Mouse (Mus musculus): ENCODE results near the gene Wwc2. TPM values are rescaled to one million over a fixed set of nuclear protein-coding genes. Genes with fewer than 3 reads are reported as not detected.

The Wwc2 gene
- polyA plus RNA-seq, 1 experiment from 2014 or later: 6.7 TPM

- Histone ChIP-seq H3K4me2 (no peak overlapping the region), H3K4me3 (no peak overlapping the region), H3K36me3 (no peaks in the 10 kb centered on the region), H3K27me3 (no peaks in the 10 kb centered on the region), H3K9ac (no peak overlapping the region), H3K27ac (replicated peaks) (no peak overlapping the region), H3K9me3 (peaks cover 7% of the 10 kb centered on the region; the same call in 1 of the 2 replicates), H3K4me1 (replicated peaks) (0 out of 2 replicates have a peak, but pooled peaks cover 5% of the 10 kb centered on the region)
- WGBS: 95% methylated on average over 8 of the region's 8 CpGs
- ATAC-seq (ENCODE audit: low read depth): no peak
Observed at GRCm38 (mm10) chr8:47914161-47914560, 76.6 kb downstream of the Wwc2 start.

- WGBS: 91% methylated on average over 9 of the region's 9 CpGs
- Histone ChIP-seq H3K4me3 (no peak overlapping the region), H3K9me3 (peaks cover 11% of the 10 kb centered on the region; the same call in 1 of the 2 replicates), H3K4me1 (replicated peaks) (0 out of 2 replicates have a peak, but pooled peaks cover 5% of the 10 kb centered on the region), H3K4me2 (no peak overlapping the region), H3K27ac (replicated peaks) (no peak overlapping the region), H3K36me3 (no peaks in the 10 kb centered on the region), H3K27me3 (no peaks in the 10 kb centered on the region), H3K9ac (no peak overlapping the region)
- ATAC-seq (ENCODE audit: low read depth): no peak
Observed at GRCm38 (mm10) chr8:47913621-47914020, 77.1 kb downstream of the Wwc2 start.

DNA sequence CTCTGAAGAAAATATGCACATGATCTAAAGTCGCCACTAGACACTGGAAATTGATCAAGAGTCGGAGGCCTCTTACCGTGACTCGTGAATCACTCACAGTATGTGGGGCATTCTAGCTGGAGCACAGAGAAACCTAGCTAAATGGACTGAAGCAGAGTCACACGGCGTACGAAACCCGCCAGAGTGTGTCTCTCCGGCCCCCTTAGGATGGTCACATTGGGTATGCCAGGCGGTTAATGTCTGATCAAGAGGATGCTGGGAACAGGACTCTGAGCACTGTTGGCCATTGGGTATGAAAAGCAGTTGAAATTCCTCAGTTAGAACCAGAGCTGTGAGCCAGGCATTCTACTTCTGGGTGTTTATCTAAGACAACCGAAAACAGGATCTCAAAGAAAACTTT is 81.0 kb downstream of the Wwc2 start:
- Histone ChIP-seq H3K9me3 (peaks cover 11% of the 10 kb centered on the region; the same call in 1 of the 2 replicates), H3K4me1 (replicated peaks) (no peaks in the 10 kb centered on the region), H3K9ac (no peak overlapping the region), H3K4me2 (no peak overlapping the region), H3K27me3 (no peaks in the 10 kb centered on the region), H3K27ac (replicated peaks) (no peak overlapping the region), H3K36me3 (no peaks in the 10 kb centered on the region), H3K4me3 (no peak overlapping the region)
- 93% methylated on average over 11 of the region's 11 CpGs for WGBS
- no peak for ATAC-seq (ENCODE audit: low read depth)

GRCm38 (mm10) chr8:47907056-47907455 is 83.7 kb downstream of the Wwc2 start:
- no peaks in the 10 kb centered on the region for H3K36me3 ChIP-seq
- WGBS: 92% methylated on average over 9 of the region's 9 CpGs
- no peak for ATAC-seq (ENCODE audit: low read depth)

GRCm38 (mm10) chr8:47906142-47906541 is 84.6 kb downstream of the Wwc2 start:
- H3K27me3 ChIP-seq: no peaks in the 10 kb centered on the region
- H3K27ac ChIP-seq (replicated peaks): no peak overlapping the region
- WGBS: 96% methylated on average over 9 of the region's 9 CpGs
- no peaks in the 10 kb centered on the region for H3K36me3 ChIP-seq
- no peak overlapping the region for H3K9ac ChIP-seq
- ATAC-seq (ENCODE audit: low read depth): no peak
- peaks cover 11% of the 10 kb centered on the region; the same call in 1 of the 2 replicates for H3K9me3 ChIP-seq
- H3K4me1 ChIP-seq (replicated peaks): no peaks in the 10 kb centered on the region
- H3K4me2 ChIP-seq: no peak overlapping the region
- H3K4me3 ChIP-seq: no peak overlapping the region

More at GRCm38 (mm10) chr8:47907056-47907455, 83.7 kb downstream of the Wwc2 start:
- Histone ChIP-seq H3K4me2 (no peak overlapping the region), H3K4me3 (no peak overlapping the region), H3K9ac (no peak overlapping the region), H3K4me1 (replicated peaks) (no peaks in the 10 kb centered on the region), H3K27ac (replicated peaks) (no peak overlapping the region), H3K9me3 (peaks cover 11% of the 10 kb centered on the region; the same call in 1 of the 2 replicates), H3K27me3 (no peaks in the 10 kb centered on the region)

DNA sequence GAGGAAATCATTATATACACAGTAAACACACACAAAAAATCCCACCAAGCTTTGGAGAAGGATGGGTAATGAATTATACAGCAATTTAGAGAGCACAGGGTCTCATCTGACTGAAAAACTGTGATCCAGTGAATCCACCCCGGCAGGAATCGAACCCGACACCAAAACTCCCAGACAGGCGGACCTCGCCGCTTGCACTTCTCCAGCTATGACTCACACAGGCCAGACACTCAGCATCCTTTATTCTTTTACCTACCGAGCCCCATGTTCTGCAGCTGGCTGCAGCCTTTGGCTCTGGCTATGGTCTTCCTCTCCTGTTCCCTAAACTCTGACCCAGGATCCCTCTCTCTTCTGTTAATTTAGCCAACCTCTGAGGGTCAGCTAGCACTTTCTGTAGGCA is 85.5 kb downstream of the Wwc2 start:
- no peaks in the 10 kb centered on the region for H3K36me3 ChIP-seq
- no peaks in the 10 kb centered on the region for H3K4me1 ChIP-seq (replicated peaks)
- WGBS: 96% methylated on average over 7 of the region's 7 CpGs
- H3K9me3 ChIP-seq: peaks cover 11% of the 10 kb centered on the region; the same call in 1 of the 2 replicates
- no peak overlapping the region for H3K4me3 ChIP-seq
- ATAC-seq (ENCODE audit: low read depth): no peak
- H3K9ac ChIP-seq: no peak overlapping the region
- no peak overlapping the region for H3K27ac ChIP-seq (replicated peaks)
- no peaks in the 10 kb centered on the region for H3K27me3 ChIP-seq
- H3K4me2 ChIP-seq: no peak overlapping the region

DNA sequence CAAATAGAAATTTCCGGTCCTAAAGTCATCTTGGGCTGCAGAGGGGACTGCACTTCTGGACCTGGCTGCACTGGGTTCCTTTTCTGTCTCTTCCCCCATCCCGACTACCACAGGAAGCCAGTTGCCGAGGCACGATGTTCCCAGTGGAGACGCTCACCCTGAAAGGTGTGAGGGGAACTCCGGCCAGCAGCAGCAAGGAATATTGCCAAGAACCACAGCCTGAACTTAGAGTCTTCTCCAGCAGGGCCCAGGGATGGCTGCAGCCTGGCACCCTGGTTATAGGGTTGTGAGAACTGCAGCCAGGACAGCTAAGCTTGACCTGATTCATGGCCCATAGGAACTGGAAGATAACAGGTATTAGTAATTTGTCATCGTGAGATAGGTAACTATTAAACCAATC is 86.7 kb downstream of the Wwc2 start:
- no peaks in the 10 kb centered on the region for H3K4me1 ChIP-seq (replicated peaks)

GRCm38 (mm10) chr8:47902704-47903103 is 88.0 kb downstream of the Wwc2 start:
- no peak for ATAC-seq (ENCODE audit: low read depth)
- WGBS: 88% methylated on average over 3 of the region's 3 CpGs
- H3K4me1 ChIP-seq (replicated peaks): no peaks in the 10 kb centered on the region
- H3K9ac ChIP-seq: no peak overlapping the region
- no peaks in the 10 kb centered on the region for H3K27me3 ChIP-seq
- no peak overlapping the region for H3K4me2 ChIP-seq
- no peak overlapping the region for H3K27ac ChIP-seq (replicated peaks)
- H3K4me3 ChIP-seq: no peak overlapping the region
- no peaks in the 10 kb centered on the region for H3K9me3 ChIP-seq
- no peaks in the 10 kb centered on the region for H3K36me3 ChIP-seq

More for the DNA sequence above, 86.7 kb downstream of the Wwc2 start:
- Histone ChIP-seq H3K27ac (replicated peaks) (no peak overlapping the region), H3K9ac (no peak overlapping the region), H3K27me3 (no peaks in the 10 kb centered on the region), H3K4me3 (no peak overlapping the region), H3K9me3 (0 out of 2 replicates have a peak, but pooled peaks cover 4% of the 10 kb centered on the region), H3K36me3 (no peaks in the 10 kb centered on the region), H3K4me2 (no peak overlapping the region)
- WGBS: 78% methylated on average over 7 of the region's 7 CpGs
- no peak for ATAC-seq (ENCODE audit: low read depth)

GRCm38 (mm10) chr8:47900361-47900760 is 90.4 kb downstream of the Wwc2 start:
- H3K27ac ChIP-seq (replicated peaks): no peak overlapping the region
- no peaks in the 10 kb centered on the region for H3K4me1 ChIP-seq (replicated peaks)
- no peak for ATAC-seq (ENCODE audit: low read depth)
- H3K4me2 ChIP-seq: no peak overlapping the region
- no peaks in the 10 kb centered on the region for H3K36me3 ChIP-seq
- H3K27me3 ChIP-seq: no peaks in the 10 kb centered on the region
- H3K9ac ChIP-seq: no peak overlapping the region
- H3K4me3 ChIP-seq: no peak overlapping the region
- no peaks in the 10 kb centered on the region for H3K9me3 ChIP-seq
- 93% methylated on average over 9 of the region's 9 CpGs for WGBS

DNA sequence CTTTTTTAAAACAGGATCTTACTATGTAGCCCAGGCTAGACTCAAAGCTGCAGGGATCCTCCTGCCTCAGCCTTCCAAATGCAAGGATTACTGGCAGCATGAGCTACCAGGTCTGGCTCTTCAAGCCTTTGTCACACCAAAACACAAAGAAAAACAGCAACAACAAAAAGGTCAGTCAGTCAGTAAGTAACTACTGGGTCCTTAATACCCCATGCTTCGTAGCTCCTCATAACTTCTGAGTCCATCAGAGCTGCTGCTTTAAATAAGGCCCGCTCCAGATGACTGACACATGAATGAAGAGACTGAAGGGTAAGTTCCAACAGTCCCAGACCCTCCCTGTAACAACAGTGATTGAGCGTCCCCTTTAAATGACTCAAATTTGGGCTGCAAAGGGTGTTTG is 90.8 kb downstream of the Wwc2 start:
- no peak for ATAC-seq (ENCODE audit: low read depth)
- Histone ChIP-seq H3K27ac (replicated peaks) (no peak overlapping the region), H3K4me2 (no peak overlapping the region), H3K9me3 (no peaks in the 10 kb centered on the region), H3K27me3 (no peaks in the 10 kb centered on the region), H3K4me3 (no peak overlapping the region), H3K9ac (no peak overlapping the region), H3K4me1 (replicated peaks) (no peaks in the 10 kb centered on the region), H3K36me3 (no peaks in the 10 kb centered on the region)
- WGBS: 96% methylated on average over 3 of the region's 3 CpGs

DNA sequence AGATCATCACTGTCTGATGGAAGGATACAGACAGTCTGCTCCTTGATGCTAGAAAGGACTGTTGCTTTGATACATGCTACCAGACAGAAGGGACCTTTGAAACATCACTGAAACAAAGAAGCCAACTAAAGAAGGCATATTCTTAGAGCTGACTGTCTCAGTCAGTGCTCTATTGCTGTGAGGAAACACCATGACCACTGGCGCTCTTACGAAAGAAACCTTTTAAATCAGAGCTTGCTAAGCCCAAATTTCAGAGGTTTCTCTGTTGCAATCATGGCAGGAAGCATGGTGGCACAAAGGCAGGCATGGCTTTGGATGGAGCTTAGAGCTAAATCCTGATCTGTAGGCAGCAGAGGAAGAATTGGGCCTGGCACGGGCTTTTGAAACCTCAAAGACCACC is 98.3 kb downstream of the Wwc2 start:
- Histone ChIP-seq H3K36me3 (no peaks in the 10 kb centered on the region), H3K27ac (replicated peaks) (no peak overlapping the region), H3K27me3 (no peaks in the 10 kb centered on the region), H3K4me2 (no peak overlapping the region), H3K4me3 (no peak overlapping the region), H3K9me3 (no peaks in the 10 kb centered on the region), H3K9ac (no peak overlapping the region), H3K4me1 (replicated peaks) (peaks cover 16% of the 10 kb centered on the region)
- ATAC-seq (ENCODE audit: low read depth): no peak
- WGBS: 96% methylated on average over 3 of the region's 3 CpGs

DNA sequence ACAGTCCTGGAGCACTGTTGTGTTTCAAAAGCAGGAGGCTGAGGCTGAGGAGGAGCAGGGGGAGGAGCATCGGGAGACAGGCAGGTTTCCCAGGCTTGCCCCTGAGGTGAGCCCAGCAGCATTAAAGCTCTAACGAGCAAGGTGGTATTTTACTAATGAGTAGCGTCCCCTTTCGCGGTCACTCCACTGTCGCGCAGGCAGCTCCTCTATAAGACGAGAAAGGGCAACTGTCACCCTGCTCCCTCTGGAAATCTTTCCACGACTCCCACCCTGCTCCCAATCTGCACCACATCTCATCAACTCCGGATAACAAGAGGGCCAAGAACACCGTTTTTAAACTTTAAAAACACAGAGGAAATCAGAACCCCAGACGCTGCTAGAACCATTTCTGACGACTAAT is 99.1 kb downstream of the Wwc2 start:
- no peak for ATAC-seq (ENCODE audit: low read depth)
- H3K36me3 ChIP-seq: no peaks in the 10 kb centered on the region
- no peaks in the 10 kb centered on the region for H3K9me3 ChIP-seq
- no peak overlapping the region for H3K4me2 ChIP-seq
- no peak overlapping the region for H3K4me3 ChIP-seq
- peaks cover 16% of the 10 kb centered on the region for H3K4me1 ChIP-seq (replicated peaks)
- H3K27ac ChIP-seq (replicated peaks): no peak overlapping the region
- H3K27me3 ChIP-seq: no peaks in the 10 kb centered on the region
- WGBS: 75% methylated on average over 13 of the region's 13 CpGs
- no peak overlapping the region for H3K9ac ChIP-seq

DNA sequence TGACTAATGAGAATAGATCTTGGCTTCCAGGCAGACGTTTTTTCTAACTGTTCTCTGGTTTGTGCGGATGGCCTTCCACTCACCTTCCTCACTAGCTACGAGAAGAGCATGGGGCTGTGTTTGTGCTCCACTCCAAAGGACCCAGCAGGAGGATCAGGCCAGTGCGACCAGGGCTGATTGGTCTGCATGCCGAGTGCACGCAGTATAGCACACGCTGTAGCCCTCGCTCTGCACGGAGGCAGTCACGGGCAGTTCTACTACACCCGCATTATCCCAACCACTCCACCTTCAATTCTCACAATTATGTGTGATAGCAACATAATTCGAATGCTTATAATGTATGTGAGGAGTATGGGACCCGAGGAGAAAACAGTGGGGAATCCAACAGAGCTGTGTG is 99.9 kb downstream of the Wwc2 start:
- Histone ChIP-seq H3K9me3 (no peaks in the 10 kb centered on the region), H3K27ac (replicated peaks) (no peak overlapping the region), H3K36me3 (no peaks in the 10 kb centered on the region), H3K27me3 (no peaks in the 10 kb centered on the region), H3K4me2 (no peak overlapping the region), H3K9ac (no peak overlapping the region), H3K4me1 (replicated peaks) (peaks cover 16% of the 10 kb centered on the region), H3K4me3 (no peak overlapping the region)
- ATAC-seq (ENCODE audit: low read depth): 0 out of 2 replicates have a peak, but pooled peaks have one; percentile 56
- WGBS: 84% methylated on average over 13 of the region's 13 CpGs

Measured in neural tube, embryonic 13.5 days (tissue).